Mouse (Mus musculus): ENCODE data around the gene Lgals3.

- TF ChIP-seq CTCF (IDR thresholded peaks at IDR 0.05; ENCODE audit: borderline replicate concordance, insufficient read depth, low read depth, low read length) (no peak), POLR2A (IDR thresholded peaks at IDR 0.05; ENCODE audit: borderline replicate concordance, insufficient read depth, low read length) (no peak)
Measured at GRCm38 (mm10) chr14:47359610-47360009, 7.9 kb upstream of the Lgals3 start.

Data from cerebellum, adult 2 months (tissue).